Mouse (Mus musculus) bone marrow, adult 2 months (tissue): Measurements from ENCODE around the gene Xkr7.

Source experiments
- CTCF ChIP-seq: fragments of 200-500 bp; IDR thresholded peaks from 2 replicates; pipeline ENCODE4 v1.5.1; 2011; ENCODE audit warnings: low read length, control low read depth; ENCODE audit not compliant: control insufficient read depth, insufficient read depth
- POLR2A ChIP-seq: fragments of 200-500 bp; IDR thresholded peaks from 2 replicates; pipeline ENCODE4 v1.6.1; 2011; ENCODE audit warnings: low read depth, mild to moderate bottlenecking, control low read depth, low read length, borderline replicate concordance; ENCODE audit not compliant: control insufficient read depth

GRCm38 (mm10) chr2:153063394-153063793 is 31.7 kb downstream of the Xkr7 start:
- TF ChIP-seq POLR2A, result no peak
- TF ChIP-seq CTCF, result no peak
